Mouse (Mus musculus) layer of hippocampus, adult 2 months (tissue): ENCODE measurements around the gene Afdn. TPM values are rescaled to one million over a fixed set of nuclear protein-coding genes. Genes with fewer than 3 reads are reported as not detected.
"Not testable (repeated sequence)": the region's sequence is repeated elsewhere in the genome, so short reads cannot be mapped to it uniquely, and the experiment has no call there.

Experiments
- DNase-seq, 2 experiments: peaks; one replicate each; pipeline ENCODE4 v3.0.0; 2022; ENCODE audit warnings: low spot score in 2 of 2
- H3K27ac ChIP-seq: fragments of 200-600 bp; 2 replicates; pipeline ENCODE4 v1.8.1; 2022
- H3K4me3 ChIP-seq: fragments of 200-600 bp; 2 replicates; pipeline ENCODE4 v1.8.1; 2022; ENCODE audit warnings: mild to moderate bottlenecking
- CTCF ChIP-seq: fragments of 200-600 bp; conservative IDR thresholded peaks from 2 replicates; pipeline ENCODE4 v1.8.1; 2022; ENCODE audit warnings: antibody characterized with exemption, mild to moderate bottlenecking, moderate library complexity
- total RNA-seq, 2 experiments: library from RNA; stranded (reverse); gene quantifications; 2 replicates each; pipeline ENCODE4 v1.2.3; 2021

Gene Afdn
- total RNA-seq, 2 experiments from 2014 or later, result 106 to 114 TPM

DNA sequence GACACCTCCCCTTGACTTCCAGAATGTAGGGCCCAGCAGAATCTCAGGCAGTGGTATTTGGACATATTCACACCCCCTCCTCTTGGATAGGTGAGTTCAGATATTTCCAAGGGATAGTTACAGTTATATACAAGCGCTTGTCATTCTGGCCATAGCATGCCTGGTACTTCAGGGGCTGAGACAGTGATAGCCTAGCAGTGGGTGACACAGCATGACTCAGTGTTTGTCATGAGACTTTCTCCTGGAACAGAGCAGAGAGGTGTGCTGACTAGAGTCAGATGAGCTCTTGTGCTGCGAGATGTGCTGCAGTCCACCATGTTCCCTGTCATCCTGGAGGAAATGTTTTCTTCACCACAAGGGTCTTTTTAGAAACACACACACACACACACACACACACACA is 164.2 kb downstream of the Afdn start:
- no peak for DNase-seq

DNA sequence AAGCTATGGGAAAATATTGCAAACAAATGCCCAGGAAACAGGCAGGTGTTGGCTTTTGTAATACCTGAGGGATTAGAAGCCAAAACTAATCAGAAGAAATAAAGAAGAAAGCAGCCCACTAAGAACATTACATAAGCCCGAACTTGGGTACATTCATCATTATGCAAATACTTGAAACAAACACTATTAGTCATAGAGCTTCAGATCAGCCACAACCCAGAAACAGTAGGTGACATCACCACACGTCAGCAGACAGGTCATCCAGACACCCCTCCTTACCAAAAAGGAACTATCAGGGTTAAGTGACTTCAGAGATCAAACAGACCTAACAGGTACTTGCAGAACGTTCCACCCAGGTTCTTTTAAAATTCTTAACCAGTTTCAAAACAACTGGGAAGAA is 165.6 kb downstream of the Afdn start:
- no peak overlapping the region for H3K27ac ChIP-seq
- DNase-seq, result no peak
- TF ChIP-seq CTCF, result no peak

More for the DNA sequence above, 164.2 kb downstream of the Afdn start:
- Histone ChIP-seq H3K27ac (no peak overlapping the region), H3K4me3 (no peak overlapping the region)
- TF ChIP-seq CTCF, result no peak

GRCm38 (mm10) chr17:13930421-13930820 is 170.1 kb downstream of the Afdn start:
- Histone ChIP-seq H3K4me3 (no peak overlapping the region), H3K27ac (no peak overlapping the region)
- TF ChIP-seq CTCF, result no peak
- no peak for DNase-seq

More for the DNA sequence above, 165.6 kb downstream of the Afdn start:
- H3K4me3 ChIP-seq, result no peak overlapping the region

DNA sequence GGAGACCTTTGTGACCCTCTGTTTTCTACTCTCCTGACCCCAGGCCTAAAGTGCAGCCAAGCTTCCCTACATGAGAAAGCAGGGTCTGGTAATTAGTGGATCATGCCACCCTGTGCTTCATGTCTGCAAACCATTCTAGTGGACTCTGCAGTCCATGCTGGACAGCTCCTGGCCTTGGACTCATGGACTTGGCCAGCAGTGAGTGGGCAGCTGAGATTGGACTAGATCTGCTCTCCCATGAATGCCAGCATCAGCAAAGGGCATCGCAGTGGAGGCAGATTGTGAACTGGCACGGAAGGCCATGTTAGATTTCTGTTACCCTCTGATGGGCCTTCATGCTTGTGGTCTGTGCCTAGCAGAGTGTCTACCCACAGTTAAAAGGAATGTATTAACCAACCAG is 175.0 kb downstream of the Afdn start:
- not testable (repeated sequence) for H3K27ac ChIP-seq, DNase-seq, H3K4me3 ChIP-seq

- Histone ChIP-seq H3K4me3 (no peak overlapping the region), H3K27ac (no peak overlapping the region)
- TF ChIP-seq CTCF, result no peak
- DNase-seq, result no peak
Observed at GRCm38 (mm10) chr17:13937787-13938186, 177.4 kb downstream of the Afdn start.

GRCm38 (mm10) chr17:13938652-13939051 is 178.3 kb downstream of the Afdn start:
- TF ChIP-seq CTCF, result no peak
- H3K4me3 ChIP-seq, result no peak overlapping the region
- no peak for DNase-seq
- no peak overlapping the region for H3K27ac ChIP-seq

GRCm38 (mm10) chr17:13939231-13939630 is 178.9 kb downstream of the Afdn start:
- not testable (repeated sequence) for H3K4me3 ChIP-seq, H3K27ac ChIP-seq, DNase-seq

- DNase-seq, result no peak
- no peak for TF ChIP-seq CTCF
- Histone ChIP-seq H3K27ac (no peak overlapping the region), H3K4me3 (no peak overlapping the region)
Observed at GRCm38 (mm10) chr17:13940487-13940886, 180.1 kb downstream of the Afdn start.

DNA sequence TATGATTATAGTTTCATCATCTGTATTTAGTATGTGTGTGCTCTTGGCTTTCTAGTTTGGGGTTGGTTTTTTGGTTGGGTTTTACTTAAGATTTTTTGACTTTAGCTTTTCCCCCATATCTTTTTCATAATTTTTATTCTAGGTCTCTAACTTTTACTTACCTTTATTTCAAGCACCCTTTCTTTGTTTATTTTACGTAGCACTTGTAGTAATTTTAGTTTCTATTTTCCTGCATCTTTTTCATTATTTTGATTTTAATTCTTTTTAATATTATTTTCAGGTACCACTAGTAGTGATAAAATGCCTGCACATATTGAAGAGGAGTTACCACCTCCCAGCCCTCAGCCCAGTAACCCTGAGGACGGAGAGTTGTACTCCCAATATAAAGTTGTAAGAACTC is 187.7 kb downstream of the Afdn start, which contains the start of gene Gm7168:
Gm7168 (plus strand) TSS at position 301 of the 400 bp plus-strand sequence.
- H3K27ac ChIP-seq, H3K4me3 ChIP-seq, DNase-seq: not testable (repeated sequence)

- H3K27ac ChIP-seq, H3K4me3 ChIP-seq, DNase-seq: not testable (repeated sequence)
Observed at GRCm38 (mm10) chr17:13951570-13951969, 191.2 kb downstream of the Afdn start.

Other genes with a start within 250 kb of the Afdn start
- gene Tcte2, start 1.3 kb downstream of the Afdn start, total RNA-seq, result 10 to 100 TPM; 18.4 to 22.1 TPM
- under 1 TPM in 1 of 2 experiments, not detected in 1; 0.23 TPM for gene Gm7168, start 187.8 kb downstream of the Afdn start, total RNA-seq
- not detected for gene Gm7356, start 243.2 kb downstream of the Afdn start, total RNA-seq